Mouse (Mus musculus) liver, postnatal 0 days (tissue): ENCODE measurements around the gene Tacr2. TPM values are rescaled to one million over a fixed set of nuclear protein-coding genes. Genes with fewer than 3 reads are reported as not detected.

Experiments
- ATAC-seq: fragments of 200-750 bp; cut with Nextera tagmentation; 2 replicates; pipeline ENCODE4 v1.8.0; 2017; ENCODE audit warnings: mild to moderate bottlenecking, moderate library complexity
- DNase-seq: peaks from one replicate; pipeline ENCODE4 v3.0.0-alpha.2; 2016
- H3K27ac ChIP-seq: fragments of 300-500 bp; sonication (generic); 2 replicates; pipeline ENCODE4 v1.5.1; 2014; ENCODE audit warnings: antibody characterized with exemption, moderate library complexity, mild to moderate bottlenecking, low read depth
- H3K27me3 ChIP-seq: fragments of 300-500 bp; sonication (generic); 2 replicates; pipeline ENCODE4 v1.6.1; 2014; ENCODE audit warnings: low read length, control low read depth, mixed read lengths; ENCODE audit not compliant: insufficient read depth
- H3K36me3 ChIP-seq: fragments of 300-500 bp; sonication (generic); replicated peaks from 2 replicates; pipeline ENCODE4 v1.6.1; 2014; ENCODE audit warnings: mild to moderate bottlenecking, control low read depth, low read length, moderate library complexity, mixed read lengths; ENCODE audit not compliant: insufficient read depth
- H3K4me1 ChIP-seq: fragments of 300-500 bp; sonication (generic); 2 replicates; pipeline ENCODE4 v1.6.1; 2014; ENCODE audit warnings: antibody characterized with exemption, mild to moderate bottlenecking, control low read depth; ENCODE audit not compliant: insufficient read depth
- H3K4me2 ChIP-seq: fragments of 300-500 bp; sonication (generic); 2 replicates; pipeline ENCODE4 v1.6.1; 2014; ENCODE audit warnings: low read depth, mild to moderate bottlenecking, low read length, moderate library complexity, mixed read lengths
- H3K4me3 ChIP-seq: fragments of 300-500 bp; sonication (generic); 2 replicates; pipeline ENCODE4 v1.5.1; 2014; ENCODE audit warnings: low read depth, low read length
- H3K9ac ChIP-seq: fragments of 300-500 bp; sonication (generic); replicated peaks from 2 replicates; pipeline ENCODE4 v1.6.1; 2014; ENCODE audit warnings: mild to moderate bottlenecking, moderate library complexity
- H3K9me3 ChIP-seq: fragments of 300-500 bp; sonication (generic); 2 replicates; pipeline ENCODE4 v1.6.1; 2016; ENCODE audit warnings: mild to moderate bottlenecking, control low read depth, low read length, mixed read lengths
- CTCF ChIP-seq: sonication (generic); IDR thresholded peaks from 2 replicates; pipeline ENCODE4 v1.5.1; 2016; ENCODE audit warnings: antibody characterized with exemption, low read depth
- EP300 ChIP-seq: IDR thresholded peaks from 2 replicates; pipeline ENCODE4 v1.6.1; 2016; ENCODE audit warnings: antibody characterized with exemption, low read depth, mild to moderate bottlenecking
- WGBS: fragments of 180-500 bp; shearing (Covaris S2); extraction: QIAGEN DNeasy Blood & Tissue Kit; methylation state at CpG from one replicate; pipeline ENCODE4 v1.1.7; 2014; ENCODE audit not compliant: insufficient replicate concordance; 5-methylcytosine and 5-hydroxymethylcytosine counted together
- polyA plus RNA-seq: library from polyadenylated mRNA; unstranded; fragments of >200 nt; fragmentation: Nextera tagmentation; extraction: Ambion mirVana; gene quantifications from 2 replicates; pipeline ENCODE4 v1.2.1, GENCODE M21; 2015

Gene Tacr2
- polyA plus RNA-seq, 1 experiment from 2014 or later: not detected

GRCm38 (mm10) chr10:62264299-62264698 is 12.1 kb downstream of the Tacr2 start:
- Histone ChIP-seq H3K36me3 (peaks cover 7% of the 10 kb centered on the region), H3K4me3 (no peak overlapping the region), H3K4me2 (no peak overlapping the region), H3K27me3 (no peaks in the 10 kb centered on the region), H3K9ac (no peak overlapping the region), H3K9me3 (no peaks in the 10 kb centered on the region), H3K27ac (no peak overlapping the region), H3K4me1 (0 out of 2 replicates have a peak, but pooled peaks cover 2% of the 10 kb centered on the region)
- ATAC-seq: no peak
- TF ChIP-seq EP300 (no peak), CTCF (no peak)
- WGBS: 46% methylated on average over 2 of the region's 2 CpGs
- no peak for DNase-seq

GRCm38 (mm10) chr10:62269278-62269677 is 17.0 kb downstream of the Tacr2 start:
- Histone ChIP-seq H3K36me3 (peaks cover 36% of the 10 kb centered on the region), H3K4me1 (no peaks in the 10 kb centered on the region), H3K9me3 (no peaks in the 10 kb centered on the region), H3K9ac (no peak overlapping the region), H3K27ac (no peak overlapping the region), H3K27me3 (no peaks in the 10 kb centered on the region), H3K4me2 (no peak overlapping the region), H3K4me3 (no peak overlapping the region)
- ATAC-seq (no peak), DNase-seq (no peak)
- WGBS: 60% methylated on average over 16 of the region's 16 CpGs
- TF ChIP-seq CTCF (no peak), EP300 (no peak)

GRCm38 (mm10) chr10:62275235-62275634 is 23.0 kb downstream of the Tacr2 start:
- Histone ChIP-seq H3K9ac (no peak overlapping the region), H3K4me2 (no peak overlapping the region), H3K27me3 (no peaks in the 10 kb centered on the region), H3K4me3 (no peak overlapping the region), H3K4me1 (no peaks in the 10 kb centered on the region), H3K27ac (no peak overlapping the region), H3K9me3 (no peaks in the 10 kb centered on the region), H3K36me3 (peaks cover 39% of the 10 kb centered on the region)
- DNase-seq: peak; percentile 89
- peak; percentile 35; the same call in 1 of the 2 replicates for ATAC-seq
- no peak for TF ChIP-seq EP300
- TF ChIP-seq CTCF: peak; percentile 91
- WGBS: 33% methylated on average over 4 of the region's 4 CpGs

DNA sequence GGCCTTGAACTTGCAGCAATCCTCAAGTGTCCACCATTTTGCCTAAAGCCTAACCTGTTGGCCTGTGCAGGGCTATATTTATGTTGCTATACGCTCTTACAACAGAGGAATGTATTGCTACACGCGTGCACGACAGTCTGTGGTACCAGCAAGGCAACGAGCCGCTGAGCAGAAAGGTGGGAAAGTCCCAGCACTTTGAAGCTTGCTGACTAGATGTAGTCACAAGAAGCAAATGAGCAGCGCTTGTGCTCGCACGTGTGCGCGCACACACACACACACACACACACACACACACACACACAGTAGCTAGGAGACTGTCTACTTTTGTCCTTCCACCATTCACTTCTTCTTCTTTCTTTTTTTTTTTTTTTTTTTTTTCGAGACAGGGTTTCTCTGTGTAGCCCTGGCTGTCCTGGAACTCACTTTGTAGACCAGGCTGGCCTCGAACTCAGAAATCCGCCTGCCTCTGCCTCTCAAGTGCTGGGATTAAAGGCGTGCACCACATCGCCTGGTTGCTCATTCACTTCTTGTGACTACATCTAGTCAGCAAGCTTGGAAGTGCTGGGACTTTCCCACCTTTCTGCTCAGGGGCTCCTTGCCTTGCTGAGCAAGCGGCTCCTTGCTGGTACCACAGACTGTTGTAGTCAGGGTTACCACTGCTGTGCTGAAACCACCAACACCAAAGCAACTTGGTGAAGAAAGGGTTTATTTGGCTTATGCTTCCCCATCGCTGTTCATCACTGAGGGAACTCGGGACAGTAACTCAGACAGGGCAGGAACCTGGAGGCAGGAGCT is 25.5 kb downstream of the Tacr2 start:
- no peak for DNase-seq
- H3K4me3 ChIP-seq: no peak overlapping the region
- H3K27ac ChIP-seq: no peak overlapping the region
- no peak overlapping the region for H3K9ac ChIP-seq
- no peaks in the 10 kb centered on the region for H3K9me3 ChIP-seq
- no peak overlapping the region for H3K4me2 ChIP-seq
- TF ChIP-seq CTCF: no peak
- no peak for TF ChIP-seq EP300
- H3K4me1 ChIP-seq: no peaks in the 10 kb centered on the region
- peaks cover 54% of the 10 kb centered on the region for H3K36me3 ChIP-seq
- WGBS: 91% methylated on average over 18 of the region's 19 CpGs
- no peaks in the 10 kb centered on the region for H3K27me3 ChIP-seq
- no peak for ATAC-seq

DNA sequence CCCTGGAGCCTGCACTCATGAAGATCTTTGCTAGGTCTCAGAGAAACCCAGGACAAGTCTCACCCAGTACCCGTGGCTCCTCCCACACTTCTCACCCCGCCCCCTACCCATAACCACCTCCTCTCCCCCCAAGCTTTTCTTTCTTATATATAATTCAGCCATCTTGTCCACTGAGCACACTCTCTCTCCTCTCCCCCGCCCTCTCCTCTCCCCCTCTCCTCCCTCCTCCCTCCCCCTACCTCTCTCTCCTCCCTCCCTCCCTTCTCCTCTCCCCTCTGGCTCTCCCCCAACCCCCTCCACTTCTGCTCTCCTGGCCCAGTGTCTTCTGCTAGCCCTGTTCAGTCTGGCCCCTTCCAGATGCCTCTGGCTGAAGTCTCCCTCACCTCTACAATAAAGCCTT is 26.8 kb downstream of the Tacr2 start:
- Histone ChIP-seq H3K27me3 (no peaks in the 10 kb centered on the region), H3K36me3 (peaks cover 59% of the 10 kb centered on the region), H3K4me3 (no peak overlapping the region), H3K27ac (no peak overlapping the region), H3K9ac (no peak overlapping the region), H3K4me1 (no peaks in the 10 kb centered on the region), H3K4me2 (no peak overlapping the region), H3K9me3 (no peaks in the 10 kb centered on the region)
- ATAC-seq (no peak), DNase-seq (no peak)
- TF ChIP-seq EP300 (no peak), CTCF (no peak)
- WGBS: 75% methylated on average over 3 of the region's 3 CpGs

- H3K36me3 ChIP-seq: peaks cover 59% of the 10 kb centered on the region
- no peak for TF ChIP-seq CTCF
- TF ChIP-seq EP300: no peak
- WGBS: 80% methylated on average over 4 of the region's 4 CpGs
- ATAC-seq: no peak
- no peaks in the 10 kb centered on the region for H3K27me3 ChIP-seq
- H3K4me2 ChIP-seq: no peak overlapping the region
- H3K9me3 ChIP-seq: no peaks in the 10 kb centered on the region
- H3K4me1 ChIP-seq: no peaks in the 10 kb centered on the region
- H3K27ac ChIP-seq: no peak overlapping the region
- no peak for DNase-seq
- no peak overlapping the region for H3K4me3 ChIP-seq
- H3K9ac ChIP-seq: no peak overlapping the region
These were observed 27.4 kb downstream of the Tacr2 start for GRCm38 (mm10) chr10:62279671-62280070.
